Mouse (Mus musculus): ENCODE measurements around the gene Gtsf1l. TPM values are rescaled to one million over a fixed set of nuclear protein-coding genes. Genes with fewer than 3 reads are reported as not detected.

The Gtsf1l gene
- polyA plus RNA-seq, 1 experiment from 2014 or later: not detected

DNA sequence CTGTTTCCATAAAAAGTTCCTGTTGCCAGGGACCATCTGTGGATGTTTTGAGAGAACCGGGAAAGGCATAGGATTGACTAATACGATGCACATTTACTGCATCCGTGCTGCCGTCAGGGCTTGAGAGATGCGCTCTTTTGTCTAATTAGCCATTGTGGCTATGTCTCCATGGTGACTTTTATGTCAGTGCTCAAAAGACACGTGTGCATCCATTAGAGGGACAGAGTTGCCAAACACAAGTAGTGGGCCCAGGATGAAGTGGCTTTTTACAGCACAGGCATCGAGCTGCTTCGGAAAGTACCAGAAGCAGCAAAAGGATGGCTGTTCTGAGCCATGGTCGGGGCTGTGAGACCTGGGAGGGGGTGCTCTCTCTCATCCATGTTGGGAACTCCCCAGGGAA lies 20.7 kb upstream of the Gtsf1l start:
- WGBS: 81% methylated on average over 9 of the region's 9 CpGs
- no peak overlapping the region for H3K4me2 ChIP-seq
- H3K27me3 ChIP-seq (replicated peaks): no peaks in the 10 kb centered on the region
- H3K36me3 ChIP-seq: no peaks in the 10 kb centered on the region
- no peaks in the 10 kb centered on the region for H3K9me3 ChIP-seq (replicated peaks)
- H3K4me1 ChIP-seq (replicated peaks): peaks cover 7% of the 10 kb centered on the region; the same call in 1 of the 2 replicates
- no peak overlapping the region for H3K4me3 ChIP-seq
- no peak overlapping the region for H3K9ac ChIP-seq
- no peak for ATAC-seq (ENCODE audit: insufficient number of reproducible peaks, low FRiP score)
- no peak overlapping the region for H3K27ac ChIP-seq (ENCODE audit: poor library complexity, severe bottlenecking)

- Histone ChIP-seq H3K4me3 (no peak overlapping the region), H3K27ac (ENCODE audit: poor library complexity, severe bottlenecking) (no peak overlapping the region), H3K27me3 (replicated peaks) (no peaks in the 10 kb centered on the region), H3K9ac (no peak overlapping the region), H3K9me3 (replicated peaks) (no peaks in the 10 kb centered on the region), H3K4me2 (no peak overlapping the region), H3K4me1 (replicated peaks) (peaks cover 16% of the 10 kb centered on the region), H3K36me3 (no peaks in the 10 kb centered on the region)
- 75% methylated on average over 13 of the region's 13 CpGs for WGBS
- no peak for ATAC-seq (ENCODE audit: insufficient number of reproducible peaks, low FRiP score)
These were observed 16.6 kb upstream of the Gtsf1l start for GRCm38 (mm10) chr2:163104086-163104770.

GRCm38 (mm10) chr2:163102900-163103653 lies 15.4 kb upstream of the Gtsf1l start:
- Histone ChIP-seq H3K4me1 (replicated peaks) (peaks cover 16% of the 10 kb centered on the region), H3K27me3 (replicated peaks) (no peaks in the 10 kb centered on the region), H3K9ac (no peak overlapping the region), H3K9me3 (replicated peaks) (no peaks in the 10 kb centered on the region), H3K4me3 (no peak overlapping the region), H3K4me2 (no peak overlapping the region), H3K36me3 (no peaks in the 10 kb centered on the region), H3K27ac (ENCODE audit: poor library complexity, severe bottlenecking) (no peak overlapping the region)
- WGBS: 45% methylated on average over 18 of the region's 18 CpGs
- no peak for ATAC-seq (ENCODE audit: insufficient number of reproducible peaks, low FRiP score)

DNA sequence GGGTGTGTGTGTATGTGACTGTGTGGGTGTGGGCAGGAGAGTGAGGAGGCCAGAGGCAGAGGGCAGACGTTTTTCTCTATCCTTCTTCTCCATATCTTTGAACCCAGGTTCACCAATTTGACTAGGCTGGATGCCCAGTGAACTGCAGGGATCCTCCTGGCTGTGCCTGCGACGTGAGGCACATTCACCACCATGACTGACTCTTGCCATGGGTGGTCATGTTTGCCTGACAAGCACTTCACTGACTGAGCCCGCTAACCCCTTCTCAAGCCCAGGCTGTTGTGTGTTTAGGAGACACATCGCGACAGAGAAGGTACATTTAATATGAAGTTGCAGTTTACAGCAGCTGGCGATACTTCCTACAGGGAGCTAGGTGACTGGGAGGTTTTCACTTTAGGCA lies 14.6 kb upstream of the Gtsf1l start:
- WGBS: 60% methylated on average over 7 of the region's 7 CpGs
- Histone ChIP-seq H3K4me3 (no peak overlapping the region), H3K27ac (ENCODE audit: poor library complexity, severe bottlenecking) (no peak overlapping the region), H3K4me1 (replicated peaks) (peaks cover 16% of the 10 kb centered on the region), H3K9me3 (replicated peaks) (no peaks in the 10 kb centered on the region), H3K36me3 (no peaks in the 10 kb centered on the region), H3K9ac (no peak overlapping the region), H3K27me3 (replicated peaks) (no peaks in the 10 kb centered on the region), H3K4me2 (no peak overlapping the region)
- ATAC-seq (ENCODE audit: insufficient number of reproducible peaks, low FRiP score): 0 out of 2 replicates have a peak, but pooled peaks have one; percentile 4

GRCm38 (mm10) chr2:163101646-163102203 lies 14.1 kb upstream of the Gtsf1l start:
- Histone ChIP-seq H3K9ac (no peak overlapping the region), H3K4me2 (no peak overlapping the region), H3K9me3 (replicated peaks) (no peaks in the 10 kb centered on the region), H3K4me3 (no peak overlapping the region), H3K27ac (ENCODE audit: poor library complexity, severe bottlenecking) (no peak overlapping the region), H3K36me3 (no peaks in the 10 kb centered on the region), H3K4me1 (replicated peaks) (peaks cover 16% of the 10 kb centered on the region), H3K27me3 (replicated peaks) (no peaks in the 10 kb centered on the region)
- WGBS: 6% methylated on average over 10 of the region's 10 CpGs
- ATAC-seq (ENCODE audit: insufficient number of reproducible peaks, low FRiP score): peak; percentile 33

DNA sequence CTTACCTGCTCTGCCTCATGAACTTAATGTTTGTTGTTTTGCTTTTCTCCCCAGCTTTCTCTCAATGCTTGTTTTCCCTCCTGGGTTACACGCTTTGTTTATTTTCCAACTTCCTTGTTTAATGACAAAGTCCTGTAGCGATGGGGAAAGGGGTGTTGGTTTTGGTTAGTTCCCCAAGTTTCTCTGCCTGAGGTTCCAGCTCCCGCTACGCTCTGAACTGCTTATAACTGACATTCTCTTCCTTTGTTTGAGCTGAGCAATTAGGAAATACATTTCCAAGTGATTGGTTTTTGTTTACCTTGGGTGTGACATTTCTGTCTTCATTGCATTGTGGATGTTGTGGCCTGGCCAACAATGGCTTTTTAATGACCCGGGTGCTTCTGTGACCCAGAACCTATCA lies 12.9 kb upstream of the Gtsf1l start:
- 72% methylated on average over 5 of the region's 5 CpGs for WGBS
- no peaks in the 10 kb centered on the region for H3K9me3 ChIP-seq (replicated peaks)

GRCm38 (mm10) chr2:163099919-163100318 lies 12.3 kb upstream of the Gtsf1l start:
- 47% methylated on average over 8 of the region's 8 CpGs for WGBS
- no peak overlapping the region for H3K27ac ChIP-seq (ENCODE audit: poor library complexity, severe bottlenecking)
- H3K4me3 ChIP-seq: no peak overlapping the region
- H3K36me3 ChIP-seq: no peaks in the 10 kb centered on the region
- no peaks in the 10 kb centered on the region for H3K27me3 ChIP-seq (replicated peaks)
- ATAC-seq (ENCODE audit: insufficient number of reproducible peaks, low FRiP score): no peak
- H3K9ac ChIP-seq: no peak overlapping the region; the same call in 1 of the 2 replicates
- H3K4me2 ChIP-seq: no peak overlapping the region
- H3K4me1 ChIP-seq (replicated peaks): peaks cover 16% of the 10 kb centered on the region
- no peaks in the 10 kb centered on the region for H3K9me3 ChIP-seq (replicated peaks)

More for the DNA sequence above, 12.9 kb upstream of the Gtsf1l start:
- no peaks in the 10 kb centered on the region for H3K27me3 ChIP-seq (replicated peaks)
- ATAC-seq (ENCODE audit: insufficient number of reproducible peaks, low FRiP score): no peak
- no peak overlapping the region for H3K9ac ChIP-seq
- H3K27ac ChIP-seq (ENCODE audit: poor library complexity, severe bottlenecking): no peak overlapping the region
- H3K4me3 ChIP-seq: no peak overlapping the region
- H3K4me1 ChIP-seq (replicated peaks): peaks cover 16% of the 10 kb centered on the region
- H3K36me3 ChIP-seq: no peaks in the 10 kb centered on the region
- no peak overlapping the region for H3K4me2 ChIP-seq

DNA sequence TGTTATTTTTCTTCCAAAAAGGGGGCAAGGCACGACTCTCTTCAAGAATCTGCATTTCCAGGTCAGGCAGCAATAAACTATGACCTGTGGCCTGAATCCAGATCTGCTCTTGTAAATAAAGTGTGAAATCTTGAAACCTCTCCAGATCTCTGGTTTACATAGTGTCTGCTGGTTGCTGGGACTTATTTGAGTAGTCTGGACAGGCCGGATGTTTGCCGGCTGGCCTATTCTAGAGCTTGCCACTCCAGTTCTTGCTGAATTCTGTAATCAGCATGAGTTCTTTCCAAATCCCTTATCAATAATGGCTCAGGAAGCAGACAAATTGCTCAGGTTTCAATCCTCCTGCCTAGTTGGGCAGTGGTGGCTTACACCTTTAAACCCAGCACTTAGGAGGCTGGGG lies 8.1 kb upstream of the Gtsf1l start:
- WGBS: 60% methylated on average over 3 of the region's 3 CpGs
- Histone ChIP-seq H3K9me3 (replicated peaks) (0 out of 2 replicates have a peak, but pooled peaks cover under 1% of the 10 kb centered on the region), H3K9ac (no peak overlapping the region), H3K27me3 (replicated peaks) (no peaks in the 10 kb centered on the region), H3K27ac (ENCODE audit: poor library complexity, severe bottlenecking) (no peak overlapping the region), H3K36me3 (no peaks in the 10 kb centered on the region), H3K4me2 (no peak overlapping the region), H3K4me3 (no peak overlapping the region), H3K4me1 (replicated peaks) (no peaks in the 10 kb centered on the region)
- ATAC-seq (ENCODE audit: insufficient number of reproducible peaks, low FRiP score): no peak

DNA sequence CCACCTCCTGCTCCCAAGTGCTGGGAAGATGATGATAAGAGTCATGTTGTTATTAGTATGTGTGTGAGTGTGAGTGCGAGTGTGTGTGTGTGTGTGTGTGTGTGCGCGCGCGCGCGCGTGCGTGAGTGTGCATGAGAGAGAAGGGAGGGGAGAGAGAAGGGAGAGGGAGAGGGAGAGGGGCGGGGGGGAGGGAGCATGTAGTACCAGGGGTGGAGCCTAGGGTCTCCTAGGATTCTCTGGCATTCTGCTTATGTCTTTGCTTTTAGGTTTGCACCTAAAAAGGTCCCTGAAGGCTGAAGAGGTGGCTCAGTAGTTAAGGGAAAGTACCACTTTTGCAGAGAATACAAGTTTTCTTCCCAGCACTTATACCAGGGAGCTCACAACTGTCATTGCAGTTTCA lies 7.3 kb upstream of the Gtsf1l start:
- no peak for ATAC-seq (ENCODE audit: insufficient number of reproducible peaks, low FRiP score)
- 0 out of 2 replicates have a peak, but pooled peaks cover 3% of the 10 kb centered on the region for H3K9me3 ChIP-seq (replicated peaks)

DNA sequence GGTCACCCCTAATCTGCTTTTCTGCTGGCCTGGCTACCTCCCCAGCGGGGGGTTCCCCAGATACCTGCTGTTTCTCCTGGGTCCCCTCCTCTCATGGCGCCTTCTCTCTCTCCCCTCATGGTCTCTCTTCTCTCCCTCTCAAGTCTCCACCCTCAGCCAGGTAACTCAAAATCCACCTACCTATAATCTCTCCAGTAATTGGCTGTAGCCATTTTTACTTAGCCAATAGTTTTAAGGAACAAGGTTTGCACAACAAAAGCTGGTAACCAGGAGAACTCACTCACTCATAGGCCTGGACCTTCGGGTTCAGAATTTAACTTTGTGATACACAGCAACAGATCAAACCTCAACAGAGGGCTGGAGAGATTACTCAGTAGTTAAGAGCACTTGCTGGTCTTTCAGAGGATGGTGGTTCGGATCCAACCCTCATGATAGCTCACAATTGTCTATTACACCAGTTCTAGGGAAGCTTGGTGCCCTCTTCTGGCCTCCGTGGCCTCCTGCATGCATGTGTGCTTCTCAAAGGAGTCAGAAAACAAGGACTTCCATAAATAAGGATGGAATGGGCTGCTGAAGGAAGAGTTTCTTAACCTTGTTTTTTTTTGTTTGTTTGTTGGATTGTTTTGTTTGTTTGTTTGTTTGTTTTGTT lies 1.9 kb upstream of the Gtsf1l start:
- Histone ChIP-seq H3K36me3 (no peaks in the 10 kb centered on the region), H3K4me1 (replicated peaks) (peaks cover 4% of the 10 kb centered on the region; the same call in 1 of the 2 replicates), H3K4me3 (no peak overlapping the region), H3K27ac (ENCODE audit: poor library complexity, severe bottlenecking) (no peak overlapping the region), H3K4me2 (no peak overlapping the region), H3K9ac (no peak overlapping the region), H3K9me3 (replicated peaks) (0 out of 2 replicates have a peak, but pooled peaks cover 3% of the 10 kb centered on the region), H3K27me3 (replicated peaks) (no peaks in the 10 kb centered on the region)
- no peak for ATAC-seq (ENCODE audit: insufficient number of reproducible peaks, low FRiP score)
- 66% methylated on average over 5 of the region's 5 CpGs for WGBS

More for the DNA sequence above, 7.3 kb upstream of the Gtsf1l start:
- no peaks in the 10 kb centered on the region for H3K27me3 ChIP-seq (replicated peaks)
- H3K27ac ChIP-seq (ENCODE audit: poor library complexity, severe bottlenecking): no peak overlapping the region
- 85% methylated on average over 10 of the region's 10 CpGs for WGBS
- no peaks in the 10 kb centered on the region for H3K4me1 ChIP-seq (replicated peaks)
- no peaks in the 10 kb centered on the region for H3K36me3 ChIP-seq
- H3K9ac ChIP-seq: no peak overlapping the region
- H3K4me3 ChIP-seq: no peak overlapping the region
- no peak overlapping the region for H3K4me2 ChIP-seq

DNA sequence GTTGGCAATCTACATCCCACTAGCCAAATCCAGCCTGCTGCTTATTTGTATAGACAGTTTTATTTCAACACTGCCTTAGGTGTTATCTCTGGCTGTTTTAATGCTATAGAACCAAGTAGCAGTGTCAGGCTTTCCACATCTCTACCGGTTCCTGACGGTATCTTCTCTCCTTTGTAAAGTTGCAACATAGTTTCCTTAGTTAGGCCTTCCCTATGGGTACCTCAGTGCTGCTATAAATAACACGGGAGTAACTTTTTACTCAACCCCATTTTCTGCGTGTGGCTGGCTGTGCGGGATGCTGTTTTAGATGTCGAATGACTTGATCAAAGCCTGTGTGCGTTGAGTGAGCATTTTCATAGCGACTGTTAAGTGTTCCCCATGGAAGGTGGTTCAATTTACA lies 1.1 kb downstream of the Gtsf1l start:
- Histone ChIP-seq H3K4me3 (no peak overlapping the region), H3K9ac (no peak overlapping the region), H3K27me3 (replicated peaks) (no peaks in the 10 kb centered on the region), H3K4me1 (replicated peaks) (peaks cover 11% of the 10 kb centered on the region; the same call in 1 of the 2 replicates), H3K36me3 (0 out of 2 replicates have a peak, but pooled peaks cover 5% of the 10 kb centered on the region), H3K27ac (ENCODE audit: poor library complexity, severe bottlenecking) (no peak overlapping the region), H3K9me3 (replicated peaks) (0 out of 2 replicates have a peak, but pooled peaks cover 3% of the 10 kb centered on the region), H3K4me2 (no peak overlapping the region)
- WGBS: 56% methylated on average over 8 of the region's 8 CpGs
- ATAC-seq (ENCODE audit: insufficient number of reproducible peaks, low FRiP score): no peak

Data from heart, embryonic 12.5 days (tissue).